Mouse (Mus musculus) lung, postnatal 36 days (tissue): ENCODE measurements around the gene Kifc5b.
A peak's percentile ranks its signal among the peaks of the same experiment; 100 is the strongest.

Experiments used
- DNase-seq: peaks from one replicate; pipeline ENCODE4 v3.0.0; 2022; ENCODE audit warnings: mixed read lengths

Gene Kifc5b

GRCm38 (mm10) chr17:26948316-26949050 lies 31.6 kb downstream of the Kifc5b start:
- DNase-seq = peak; percentile 46

- DNase-seq = no peak
Measured at GRCm38 (mm10) chr17:26949051-26949577, 32.2 kb downstream of the Kifc5b start.

GRCm38 (mm10) chr17:26949866-26950265 lies 33.0 kb downstream of the Kifc5b start:
- no peak for DNase-seq

GRCm38 (mm10) chr17:26950560-26951288 lies 33.8 kb downstream of the Kifc5b start:
- DNase-seq = no peak

- DNase-seq = peak; percentile 80
Measured at GRCm38 (mm10) chr17:26951406-26951805, 34.5 kb downstream of the Kifc5b start.

- DNase-seq = no peak
Measured at GRCm38 (mm10) chr17:26951952-26952877, 35.3 kb downstream of the Kifc5b start.

- no peak for DNase-seq
Measured at GRCm38 (mm10) chr17:26953201-26953600, 36.3 kb downstream of the Kifc5b start.

- no peak for DNase-seq
Measured at GRCm38 (mm10) chr17:26953726-26954125, 36.8 kb downstream of the Kifc5b start.

GRCm38 (mm10) chr17:26956309-26956708 lies 39.4 kb downstream of the Kifc5b start:
- DNase-seq = no peak

GRCm38 (mm10) chr17:26956895-26957294 lies 40.0 kb downstream of the Kifc5b start:
- no peak for DNase-seq

GRCm38 (mm10) chr17:26957872-26958271 lies 41.0 kb downstream of the Kifc5b start:
- no peak for DNase-seq

GRCm38 (mm10) chr17:26958880-26959279 lies 42.0 kb downstream of the Kifc5b start:
- no peak for DNase-seq

GRCm38 (mm10) chr17:26959815-26960214 lies 42.9 kb downstream of the Kifc5b start:
- no peak for DNase-seq

- DNase-seq = no peak
Measured at GRCm38 (mm10) chr17:26961572-26962240, 44.8 kb downstream of the Kifc5b start.

- no peak for DNase-seq
Measured at GRCm38 (mm10) chr17:26966993-26967392, 50.1 kb downstream of the Kifc5b start.

- DNase-seq = no peak
Measured at GRCm38 (mm10) chr17:26967477-26967876, 50.6 kb downstream of the Kifc5b start.

- DNase-seq = no peak
Measured at GRCm38 (mm10) chr17:26968200-26968611, 51.3 kb downstream of the Kifc5b start.

GRCm38 (mm10) chr17:26969257-26969656 lies 52.4 kb downstream of the Kifc5b start:
- DNase-seq = no peak

- DNase-seq = no peak
Measured at GRCm38 (mm10) chr17:26970221-26970620, 53.3 kb downstream of the Kifc5b start.

GRCm38 (mm10) chr17:26971247-26971905 lies 54.5 kb downstream of the Kifc5b start:
- DNase-seq = no peak

- no peak for DNase-seq
Measured at GRCm38 (mm10) chr17:26972107-26972506, 55.2 kb downstream of the Kifc5b start.
